Mouse (Mus musculus): ENCODE results near the gene Txk.

The Txk gene

GRCm38 (mm10) chr5:72750226-72750625, 2.4 kb downstream of the Txk start:
- DNase-seq (ENCODE audit: low spot score), result no peak

- no peak for DNase-seq (ENCODE audit: low spot score)
These were observed 3.8 kb downstream of the Txk start for GRCm38 (mm10) chr5:72748659-72749265.

DNA sequence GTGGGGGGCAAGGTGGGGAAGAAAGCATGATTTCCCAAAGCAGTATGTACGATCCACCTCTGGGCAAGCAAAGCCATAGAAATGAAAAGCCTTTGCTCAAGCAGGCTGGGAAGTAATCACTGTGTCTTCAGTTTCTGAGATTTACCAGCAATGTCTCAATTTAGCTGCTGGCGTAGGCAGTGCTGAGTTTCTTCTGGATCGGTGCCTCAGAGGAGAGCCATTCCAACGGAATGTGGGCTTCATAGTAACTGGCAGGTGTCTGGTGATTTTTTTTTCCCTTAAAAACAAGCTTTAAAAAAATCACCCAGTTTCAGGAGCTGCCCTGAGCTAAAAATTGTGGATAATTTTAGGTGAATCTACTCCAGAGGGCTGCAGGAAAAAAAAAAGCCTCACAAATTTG, 5.2 kb downstream of the Txk start:
- peak; percentile 35 for DNase-seq (ENCODE audit: low spot score)

GRCm38 (mm10) chr5:72746461-72746860, 6.1 kb downstream of the Txk start:
- no peak for DNase-seq (ENCODE audit: low spot score)

DNA sequence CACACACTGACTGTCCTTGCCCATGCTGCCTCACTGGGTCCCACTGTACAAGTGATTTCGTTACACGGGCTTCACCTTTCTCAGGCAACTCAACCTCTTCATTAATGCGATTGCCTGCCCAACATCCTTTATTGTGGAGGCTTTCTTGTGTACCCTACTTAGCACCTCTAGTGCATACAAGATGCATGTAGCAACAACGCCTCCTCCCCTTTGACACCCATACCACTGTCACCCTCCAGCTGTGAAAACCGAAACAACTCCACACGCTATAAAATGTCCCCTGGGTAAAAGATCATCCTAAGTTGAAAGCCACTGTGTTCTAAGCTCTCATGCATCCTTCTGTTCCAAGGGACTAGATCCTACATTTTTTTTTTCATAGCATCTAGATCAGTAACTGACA, 9.5 kb downstream of the Txk start:
- no peak for DNase-seq (ENCODE audit: low spot score)

GRCm38 (mm10) chr5:72736868-72737267, 15.7 kb downstream of the Txk start:
- DNase-seq (ENCODE audit: low spot score), result no peak

DNA sequence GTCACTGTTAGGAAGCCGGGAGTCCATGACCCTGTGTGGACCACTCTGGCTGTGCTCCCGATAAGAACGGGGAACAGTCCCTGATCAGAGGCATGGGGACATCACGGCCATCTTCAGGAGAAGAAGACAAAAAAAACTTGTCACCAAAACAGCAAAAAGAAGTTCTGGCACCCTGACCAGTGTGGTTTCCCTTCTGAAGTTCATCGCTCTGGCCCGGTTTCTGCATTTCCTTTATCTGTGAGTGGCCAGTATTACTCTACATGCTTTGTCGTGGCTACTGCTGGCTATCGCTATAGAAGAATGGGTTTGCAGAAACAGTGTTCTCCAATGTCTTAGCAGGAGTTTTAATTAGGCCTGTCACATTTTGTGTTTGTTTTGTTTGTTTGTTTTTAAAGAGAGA, 16.1 kb downstream of the Txk start:
- DNase-seq (ENCODE audit: low spot score), result no peak

DNA sequence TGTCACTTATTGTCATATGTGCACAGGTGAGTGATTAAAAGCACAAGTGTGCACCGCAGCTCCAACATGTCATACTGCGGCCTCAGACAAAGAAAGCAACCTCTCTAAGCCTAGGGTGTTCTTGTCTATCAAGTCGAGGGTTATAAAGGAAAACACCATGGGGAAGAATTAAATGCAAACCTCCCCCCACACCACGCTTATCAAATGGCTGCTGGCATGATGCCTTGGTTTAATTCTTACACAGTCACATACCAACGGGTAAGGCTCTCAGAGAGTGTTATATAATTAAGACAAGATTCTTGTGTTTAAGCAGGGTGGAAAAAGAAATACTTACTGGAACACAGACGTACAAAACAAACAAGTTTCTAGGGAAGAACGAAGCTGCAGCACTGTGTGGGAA, 16.8 kb downstream of the Txk start:
- no peak for DNase-seq (ENCODE audit: low spot score)

DNA sequence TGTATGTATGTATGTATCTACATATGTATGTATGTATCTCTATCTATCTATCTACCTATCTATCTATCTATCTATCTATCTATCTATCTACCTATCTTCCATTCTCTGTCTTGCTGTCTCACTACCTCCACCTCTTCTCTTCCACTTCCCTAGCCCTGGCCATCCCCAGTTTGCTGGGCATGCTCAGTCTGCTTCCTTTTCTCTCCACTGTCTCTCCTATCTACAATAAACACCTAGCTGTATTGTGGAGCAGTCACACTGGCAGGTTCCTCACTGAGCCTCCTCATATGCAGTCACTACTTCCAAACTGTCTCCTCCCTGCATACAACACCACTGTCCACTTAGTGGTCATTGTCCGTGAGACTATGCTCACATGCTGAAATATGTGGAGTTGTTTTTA, 19.7 kb downstream of the Txk start:
- DNase-seq (ENCODE audit: low spot score), result no peak

DNA sequence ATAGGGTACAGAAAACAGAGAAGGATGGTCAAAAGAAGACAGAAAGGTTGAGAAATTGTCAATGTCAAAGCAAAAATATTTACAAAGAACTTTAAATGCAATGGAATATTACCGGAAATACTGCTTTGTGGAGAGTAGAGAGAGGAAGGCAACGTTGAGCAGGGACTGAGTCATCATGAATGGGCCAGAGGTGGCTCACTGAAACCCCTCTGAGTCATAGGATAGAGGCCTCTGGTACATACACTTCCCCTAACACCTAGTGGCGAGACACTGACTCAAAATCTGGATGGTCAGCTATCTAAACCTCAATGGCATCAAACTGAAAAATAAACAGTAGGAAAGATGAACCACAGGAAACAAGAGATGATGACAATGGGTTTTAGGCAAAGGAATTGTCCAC, 27.2 kb downstream of the Txk start:
- no peak for DNase-seq (ENCODE audit: low spot score)

DNA sequence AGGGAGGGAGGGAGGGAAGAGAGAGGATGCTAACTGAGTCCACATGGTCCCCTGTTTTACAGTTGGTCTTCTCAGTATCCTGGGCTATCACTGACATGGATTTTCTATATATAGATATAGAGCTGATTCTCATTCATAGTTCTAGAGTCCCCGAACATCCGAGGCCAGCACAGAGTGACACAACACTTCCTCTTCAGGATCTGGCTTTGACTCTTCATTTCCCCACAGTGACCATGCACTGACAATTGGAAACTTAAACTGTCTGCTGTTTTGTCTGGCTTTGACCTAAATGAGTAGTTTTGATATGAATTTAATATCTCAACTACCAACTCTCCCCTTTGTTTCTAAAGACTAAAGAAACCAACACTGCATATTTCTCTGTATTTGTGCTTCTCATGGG, 29.1 kb downstream of the Txk start:
- no peak for DNase-seq (ENCODE audit: low spot score)

- no peak for DNase-seq (ENCODE audit: low spot score)
These were observed 32.0 kb downstream of the Txk start for GRCm38 (mm10) chr5:72720587-72720986.

DNA sequence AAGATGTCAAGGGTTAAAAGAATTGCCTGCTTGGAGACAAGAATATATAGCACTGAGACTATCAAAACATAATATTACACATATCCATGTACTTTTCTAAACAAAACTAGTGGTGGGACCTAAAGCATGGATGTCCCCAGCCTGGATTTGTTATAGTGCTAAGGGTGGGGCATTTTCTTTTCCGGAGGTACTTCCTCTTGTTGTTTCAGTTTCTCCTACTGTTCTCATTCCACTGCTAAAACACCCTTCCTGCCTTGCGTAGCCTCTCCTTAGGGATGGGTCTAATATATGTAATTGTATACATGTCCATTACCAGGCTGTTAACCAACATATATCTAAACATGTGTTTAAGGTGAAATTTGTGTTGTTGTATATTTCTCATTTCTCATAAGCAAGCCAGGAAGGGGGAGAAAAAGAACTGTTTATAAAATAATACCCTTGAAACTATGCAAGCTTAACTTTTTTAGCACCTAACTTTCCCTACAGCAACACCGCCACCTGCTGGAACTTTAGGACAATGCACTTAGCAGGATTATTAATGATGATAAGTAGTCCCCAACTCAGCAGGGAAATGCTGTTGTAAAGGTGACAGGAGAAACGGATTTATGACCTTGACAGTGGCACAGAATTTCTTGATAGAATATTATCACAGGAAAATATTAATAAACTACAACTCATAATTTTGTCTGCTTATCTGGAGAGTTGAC, 41.9 kb downstream of the Txk start:
- peak; percentile 66 for DNase-seq (ENCODE audit: low spot score)

GRCm38 (mm10) chr5:72709976-72710375, 42.6 kb downstream of the Txk start:
- no peak for DNase-seq (ENCODE audit: low spot score)

- DNase-seq (ENCODE audit: low spot score), result no peak
These were observed 43.1 kb downstream of the Txk start for GRCm38 (mm10) chr5:72709451-72709850.

- no peak for DNase-seq (ENCODE audit: low spot score)
These were observed 45.9 kb downstream of the Txk start for GRCm38 (mm10) chr5:72706722-72707121.

- DNase-seq (ENCODE audit: low spot score), result no peak
These were observed 46.5 kb downstream of the Txk start for GRCm38 (mm10) chr5:72706095-72706494.

- no peak for DNase-seq (ENCODE audit: low spot score)
These were observed 50.4 kb downstream of the Txk start for GRCm38 (mm10) chr5:72702202-72702601.

- no peak for DNase-seq (ENCODE audit: low spot score)
These were observed 53.1 kb downstream of the Txk start for GRCm38 (mm10) chr5:72699500-72699818.

GRCm38 (mm10) chr5:72698818-72699499, 53.6 kb downstream of the Txk start:
- no peak for DNase-seq (ENCODE audit: low spot score)

DNA sequence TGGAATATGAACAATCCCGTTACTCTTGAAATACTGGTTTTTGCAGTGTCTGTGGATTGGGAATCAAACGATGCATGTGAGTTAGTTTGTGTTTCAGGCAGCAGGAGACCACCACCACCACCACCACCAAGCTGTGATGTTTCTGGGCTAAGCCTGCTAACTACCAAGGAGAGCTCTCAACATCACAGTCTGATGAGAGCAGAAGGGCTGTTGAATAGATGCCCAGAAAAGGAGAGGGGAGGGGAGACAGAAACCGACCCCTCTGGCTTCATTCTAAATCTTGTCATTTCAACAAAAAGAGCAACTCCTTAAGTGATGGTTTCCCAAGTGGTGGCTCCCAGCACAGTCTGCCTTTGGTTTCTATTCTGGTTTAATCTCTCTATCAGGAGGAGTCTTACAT, 54.2 kb downstream of the Txk start:
- DNase-seq (ENCODE audit: low spot score), result no peak

DNA sequence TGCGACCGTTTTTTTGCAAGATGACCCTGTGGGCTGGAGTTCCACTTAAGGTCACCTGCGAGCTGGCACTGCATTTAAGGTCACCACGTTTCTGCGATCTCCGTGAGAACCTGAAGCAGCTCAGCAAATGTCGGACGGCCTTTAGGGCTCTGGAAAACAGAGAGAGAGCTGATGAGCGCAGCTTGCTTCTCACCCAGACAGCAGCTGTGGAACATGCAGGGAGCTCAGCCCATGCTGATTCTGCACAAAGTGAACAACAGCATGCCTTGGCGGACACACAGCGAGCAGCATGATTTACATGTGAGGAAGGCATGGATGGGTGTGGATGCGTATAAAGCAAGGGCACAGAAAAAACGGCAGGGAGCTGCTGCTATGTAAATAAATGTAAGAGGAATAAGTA, 56.1 kb downstream of the Txk start:
- peak; percentile 57 for DNase-seq (ENCODE audit: low spot score)

- no peak for DNase-seq (ENCODE audit: low spot score)
These were observed 57.9 kb downstream of the Txk start for GRCm38 (mm10) chr5:72694684-72695083.

- DNase-seq (ENCODE audit: low spot score), result no peak
These were observed 62.1 kb downstream of the Txk start for GRCm38 (mm10) chr5:72690516-72690915.
